Mouse (Mus musculus): Measurements from ENCODE around the gene Pknox2.

The Pknox2 gene

GRCm38 (mm10) chr9:37038859-37039258 is 108.3 kb downstream of the Pknox2 start:
- DNase-seq: no peak

GRCm38 (mm10) chr9:37038445-37038844 is 108.8 kb downstream of the Pknox2 start:
- DNase-seq: no peak

- DNase-seq: no peak
Measured at GRCm38 (mm10) chr9:37037405-37037804, 109.8 kb downstream of the Pknox2 start.

- no peak for DNase-seq
Measured at GRCm38 (mm10) chr9:37035248-37035647, 112.0 kb downstream of the Pknox2 start.

GRCm38 (mm10) chr9:37034316-37034715 is 112.9 kb downstream of the Pknox2 start:
- no peak for DNase-seq

GRCm38 (mm10) chr9:37030347-37031213 is 116.6 kb downstream of the Pknox2 start:
- no peak for DNase-seq

GRCm38 (mm10) chr9:37029811-37030346 is 117.3 kb downstream of the Pknox2 start:
- DNase-seq: no peak

- no peak for DNase-seq
Measured at GRCm38 (mm10) chr9:37027825-37028575, 119.2 kb downstream of the Pknox2 start.

- no peak for DNase-seq
Measured at GRCm38 (mm10) chr9:37025913-37026312, 121.3 kb downstream of the Pknox2 start.

- no peak for DNase-seq
Measured at GRCm38 (mm10) chr9:37021586-37022230, 125.5 kb downstream of the Pknox2 start.

- peak; percentile 61 for DNase-seq
Measured at GRCm38 (mm10) chr9:37018154-37018553, 129.1 kb downstream of the Pknox2 start.

- DNase-seq: no peak
Measured at GRCm38 (mm10) chr9:37017169-37017568, 130.0 kb downstream of the Pknox2 start.

GRCm38 (mm10) chr9:37016165-37016564 is 131.0 kb downstream of the Pknox2 start:
- DNase-seq: no peak

GRCm38 (mm10) chr9:37013565-37013964 is 133.6 kb downstream of the Pknox2 start:
- no peak for DNase-seq

- no peak for DNase-seq
Measured at GRCm38 (mm10) chr9:37008090-37008489, 139.1 kb downstream of the Pknox2 start.

- no peak for DNase-seq
Measured at GRCm38 (mm10) chr9:37004676-37005075, 142.5 kb downstream of the Pknox2 start.

GRCm38 (mm10) chr9:37001935-37002535 is 145.2 kb downstream of the Pknox2 start:
- peak; percentile 37 for DNase-seq

- DNase-seq: no peak
Measured at GRCm38 (mm10) chr9:36999393-36999792, 147.8 kb downstream of the Pknox2 start.

GRCm38 (mm10) chr9:36990626-36991368 is 156.4 kb downstream of the Pknox2 start:
- DNase-seq: no peak

GRCm38 (mm10) chr9:36989991-36990390 is 157.2 kb downstream of the Pknox2 start:
- DNase-seq: no peak

GRCm38 (mm10) chr9:36985233-36985632 is 162.0 kb downstream of the Pknox2 start:
- peak; percentile 61 for DNase-seq

Data from right cerebral cortex, postnatal 25 days (tissue).